Comparison of ENCODE assay signal across 8 mouse cellular contexts in the genomic region with DNA sequence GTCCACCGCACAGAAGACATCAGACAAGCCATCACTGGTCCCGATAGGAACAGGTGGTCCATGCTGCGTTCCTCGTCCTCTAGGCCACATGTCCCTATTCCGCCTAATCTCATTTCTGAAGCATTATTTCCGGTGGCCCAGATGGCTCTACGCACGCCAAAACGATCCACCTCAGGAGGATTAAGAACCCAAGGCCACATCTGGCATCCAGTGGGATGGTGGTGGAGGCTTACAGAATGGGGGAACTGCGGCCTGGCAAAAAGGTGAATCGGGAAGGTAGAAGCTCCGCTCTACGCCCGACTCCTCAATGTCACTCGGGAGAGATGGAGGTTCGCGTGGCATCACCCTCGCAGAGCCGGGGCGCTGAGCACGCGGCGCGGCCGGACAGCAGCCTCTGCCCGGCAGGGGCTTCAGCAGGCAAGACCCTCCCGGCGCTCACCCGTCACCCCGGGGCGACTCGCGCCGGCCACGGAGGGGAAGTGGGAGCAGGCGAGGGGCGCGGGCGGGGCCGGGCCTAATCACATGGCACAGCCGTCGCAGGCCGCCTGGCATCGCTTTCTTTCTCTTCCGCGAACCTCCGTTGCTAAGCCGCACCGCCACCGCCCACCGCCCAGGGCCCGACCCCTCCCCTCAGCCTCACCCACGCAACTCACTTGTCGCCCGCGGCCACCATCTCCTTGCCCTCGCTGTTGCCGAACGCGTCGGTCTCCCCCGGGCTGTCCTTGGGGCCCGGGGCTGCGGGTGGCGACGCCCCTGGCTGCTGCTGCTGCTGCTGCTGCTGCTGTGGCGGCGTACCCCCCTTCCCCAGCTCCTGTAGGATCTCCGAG. TPM values are rescaled to one million over a fixed set of nuclear protein-coding genes. Genes with fewer than 3 reads are reported as not detected.
DNase-seq lines count a peak whose midpoint lies in the region; ATAC-seq lines count a peak whose summit lies in the region.

No protein-coding gene starts in this region.

- peak overlapping the region; percentile 93 for H3K4me3 ChIP-seq in embryonic facial prominence, embryonic 14.5 days (ENCODE audit: low read depth, low read length)
- H3K4me3 ChIP-seq in kidney, embryonic 15.5 days (replicated peaks) = peak overlapping the region; percentile 96

- peak overlapping the region; percentile 94 for H3K9ac ChIP-seq in embryonic facial prominence, embryonic 14.5 days (ENCODE audit: low read depth, low read length)
- H3K9ac ChIP-seq in kidney, embryonic 15.5 days = peak overlapping the region; percentile 92

- WGBS in embryonic facial prominence, embryonic 14.5 days = under 1% methylated on average over 42 of the region's 69 CpGs
- WGBS in kidney, embryonic 15.5 days = 1% methylated on average over 54 of the region's 69 CpGs

- H3K9me3 ChIP-seq in embryonic facial prominence, embryonic 14.5 days (ENCODE audit: control insufficient read depth, low read length) = no peaks in the 10 kb centered on the region
- H3K9me3 ChIP-seq in kidney, embryonic 15.5 days (replicated peaks) = no peaks in the 10 kb centered on the region

- H3K4me1 ChIP-seq in embryonic facial prominence, embryonic 14.5 days (ENCODE audit: control insufficient read depth, insufficient read depth, low read length) = peaks cover 18% of the 10 kb centered on the region
- H3K4me1 ChIP-seq in kidney, embryonic 15.5 days = peaks cover 6% of the 10 kb centered on the region

- H3K36me3 ChIP-seq in embryonic facial prominence, embryonic 14.5 days (ENCODE audit: control insufficient read depth, insufficient read depth, low read length) = no peaks in the 10 kb centered on the region
- H3K36me3 ChIP-seq in kidney, embryonic 15.5 days = no peaks in the 10 kb centered on the region

- peak; percentile 15; the same call in 1 of the 2 replicates for ATAC-seq in embryonic facial prominence, embryonic 14.5 days (ENCODE audit: low read depth)
- ATAC-seq in kidney, embryonic 15.5 days (replicated peaks; ENCODE audit: low FRiP score) = peak; percentile 17

- no peaks in the 10 kb centered on the region for H3K27me3 ChIP-seq in embryonic facial prominence, embryonic 14.5 days (replicated peaks; ENCODE audit: control insufficient read depth, insufficient read depth, low read length)
- no peaks in the 10 kb centered on the region for H3K27me3 ChIP-seq in kidney, embryonic 15.5 days

- peak overlapping the region; percentile 87 for H3K4me2 ChIP-seq in embryonic facial prominence, embryonic 14.5 days (ENCODE audit: low read depth, low read length)
- H3K4me2 ChIP-seq in kidney, embryonic 15.5 days = peak overlapping the region; percentile 79

- H3K27ac ChIP-seq in embryonic facial prominence, embryonic 14.5 days (replicated peaks; ENCODE audit: low read depth, low read length) = peak overlapping the region; percentile 95
- H3K27ac ChIP-seq in kidney, embryonic 15.5 days = peak overlapping the region; percentile 97

- peak; percentile 88 for DNase-seq in A20 (ENCODE audit: low read depth, low spot score)
- peak; percentile 23 to 35 for DNase-seq in adrenal gland, postnatal 4 days (ENCODE audit: low spot score in 2 of 2)
- DNase-seq in embryonic facial prominence, embryonic 14.5 days (ENCODE audit: low spot score) = peak; percentile 70
- peak; percentile 54 to 58 for DNase-seq in heart, adult 9 months (ENCODE audit: low spot score in 2 of 2)
- DNase-seq in liver = peak; percentile 72
- peak; percentile 34 to 66 for DNase-seq in monocyte, adult 2 months (ENCODE audit: low read depth in 1 of 2, low spot score in 2 of 2)
- peak; percentile 63 to 67 for DNase-seq in spleen, postnatal 14 days (ENCODE audit: low spot score in 2 of 2)

RNA-seq across cellular contexts. Expression of a gene that starts 0.9 kb away (rescaled TPM):
- 100 to 1,000 TPM; 101 to 119 TPM for total RNA-seq in adrenal gland, postnatal 4 days (2021)
- 38.9 and 39.1 TPM in 2 replicates for polyA plus RNA-seq in embryonic facial prominence, embryonic 14.5 days (2014; fragmentation: Nextera tagmentation; extraction: Ambion mirVana)
- 23.4 and 28.6 TPM in 2 replicates for polyA plus RNA-seq in kidney, embryonic 15.5 days (2015; fragmentation: Nextera tagmentation; extraction: Ambion mirVana)

Comparison
In these comparisons a context has a peak if more than half of its experiments do, and no peak if none do; other contexts are left out.
1. Peak in every context shown above with its lines: DNase-seq, ATAC-seq, H3K4me3 ChIP-seq and H3K27ac ChIP-seq.
2. DNase-seq: peak in every context shown above with its lines; median percentile 88 in A20; 72 in liver; 70 in embryonic facial prominence, embryonic 14.5 days; 65 in spleen, postnatal 14 days; 56 in heart, adult 9 months; 50 in monocyte, adult 2 months; 29 in adrenal gland, postnatal 4 days.